In the genomic region with DNA sequence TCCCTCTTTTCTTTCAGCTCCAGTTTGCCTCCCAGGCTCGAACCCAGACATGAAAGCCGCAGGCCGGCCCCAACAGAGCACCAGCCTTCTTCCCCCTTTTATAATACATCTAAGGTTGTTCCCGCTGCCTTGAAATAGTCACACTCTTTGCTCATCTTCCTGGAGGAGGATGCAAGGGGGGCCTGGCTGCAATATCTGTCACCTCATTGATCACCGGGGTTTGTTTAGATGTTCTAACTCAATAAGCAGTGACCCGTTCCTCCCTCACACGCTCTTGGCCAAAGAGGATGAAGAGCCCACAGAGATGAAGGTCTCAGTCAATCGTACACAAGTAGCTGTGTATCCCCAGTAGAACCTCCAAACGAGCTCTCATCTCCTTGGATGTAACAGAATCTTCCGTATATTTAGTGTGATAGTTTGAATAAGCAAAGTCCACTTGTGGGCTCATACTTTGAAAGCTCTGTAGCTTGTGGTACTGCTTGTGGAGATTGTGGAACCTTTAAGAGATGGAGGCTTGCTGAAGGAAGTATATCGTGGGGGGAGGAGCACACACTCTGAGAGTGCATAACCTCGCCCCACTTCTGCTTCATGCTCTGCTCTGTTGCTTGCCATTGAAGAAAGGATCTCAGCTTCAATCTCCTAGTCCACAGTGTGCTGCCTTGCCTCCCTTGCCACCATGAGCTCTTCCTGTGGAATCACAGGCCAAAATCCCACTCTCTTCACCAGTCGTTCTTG, we compare ENCODE assay signal across 25 mouse cellular contexts. TPM values are rescaled to one million over a fixed set of nuclear protein-coding genes. Genes with fewer than 3 reads are reported as not detected.
DNase-seq lines count a peak whose midpoint lies in the region; ATAC-seq and TF ChIP-seq lines count a peak whose summit lies in the region.
"Had no signal": no experiment of that assay in that cellular context is flagged by ENCODE, and none has a peak within 500 bp of the region (broad histone marks: within the 10 kb centered on the region; RNA-seq: fewer than 3 reads in every experiment).

No protein-coding gene starts in this region.

- H3K4me1 ChIP-seq in heart, embryonic 12.5 days (replicated peaks): peaks cover 13% of the 10 kb centered on the region
- H3K4me1 ChIP-seq in heart, embryonic 11.5 days (ENCODE audit: control insufficient read depth, insufficient read depth, low read length): no peaks in the 10 kb centered on the region
- H3K4me1 ChIP-seq in lung, embryonic 14.5 days (ENCODE audit: insufficient read depth): no peaks in the 10 kb centered on the region
- H3K4me1 ChIP-seq in lung, postnatal 0 days (ENCODE audit: insufficient read depth, low read depth, low read length): no peaks in the 10 kb centered on the region
- H3K4me1 ChIP-seq: forebrain, embryonic 12.5 days; forebrain, embryonic 15.5 days; hindbrain, embryonic 12.5 days; hindbrain, embryonic 15.5 days had no signal

- H3K36me3 ChIP-seq in heart, embryonic 12.5 days: no peaks in the 10 kb centered on the region
- no peaks in the 10 kb centered on the region for H3K36me3 ChIP-seq in heart, embryonic 11.5 days (ENCODE audit: control insufficient read depth, insufficient read depth, low read length)
- no peaks in the 10 kb centered on the region for H3K36me3 ChIP-seq in lung, embryonic 14.5 days (ENCODE audit: insufficient read depth)
- H3K36me3 ChIP-seq in lung, postnatal 0 days (ENCODE audit: insufficient read depth, low read length): no peaks in the 10 kb centered on the region
- H3K36me3 ChIP-seq: embryonic facial prominence, embryonic 10.5 days; embryonic facial prominence, embryonic 13.5 days; forebrain, embryonic 12.5 days; forebrain, embryonic 15.5 days; heart, embryonic 10.5 days; hindbrain, embryonic 12.5 days; hindbrain, embryonic 15.5 days had no signal

- 83% methylated on average over 13 of the region's 13 CpGs for WGBS in heart, embryonic 12.5 days
- 77% methylated on average over 13 of the region's 13 CpGs for WGBS in heart, embryonic 11.5 days (ENCODE audit: insufficient replicate concordance)
- 47% methylated on average over 13 of the region's 13 CpGs for WGBS in lung, embryonic 14.5 days
- 42% methylated on average over 13 of the region's 13 CpGs for WGBS in lung, postnatal 0 days

- no peak for TF ChIP-seq CTCF in lung, embryonic 14.5 days (IDR thresholded peaks at IDR 0.05; ENCODE audit: low read depth)
- no peak for TF ChIP-seq CTCF in lung, postnatal 0 days (IDR thresholded peaks at IDR 0.05)

- DNase-seq in lung, embryonic 14.5 days: peak; percentile 85
- DNase-seq in lung, postnatal 0 days (ENCODE audit: low spot score): peak; percentile 24
- peak; percentile 19 for DNase-seq in lung, postnatal 25 days (ENCODE audit: low spot score)
- DNase-seq in layer of hippocampus, adult 11-12 months (ENCODE audit: low spot score): no peak
- DNase-seq in cerebellum, adult 9-10 months: no peak
- DNase-seq: adrenal gland, postnatal 10 days; adrenal gland, postnatal 36 days; cerebellum, adult 18-20 months; cerebellum, adult 9-11 months; cerebellum, postnatal 25 days; embryo, embryonic 11 days; gastrocnemius, postnatal 10 days; gastrocnemius, postnatal 36 days; heart, adult 2 months had no signal

- no peak overlapping the region for H3K4me2 ChIP-seq in heart, embryonic 12.5 days
- no peak overlapping the region for H3K4me2 ChIP-seq in heart, embryonic 11.5 days
- H3K4me2 ChIP-seq in lung, embryonic 14.5 days: no peak overlapping the region
- no peak overlapping the region for H3K4me2 ChIP-seq in lung, postnatal 0 days (replicated peaks; ENCODE audit: low read depth, low read length)
- H3K4me2 ChIP-seq: embryonic facial prominence, embryonic 13.5 days; forebrain, embryonic 12.5 days; forebrain, embryonic 15.5 days; hindbrain, embryonic 12.5 days; hindbrain, embryonic 15.5 days had no signal

- no peak for TF ChIP-seq EP300 in lung, postnatal 0 days (IDR thresholded peaks at IDR 0.05)

- 0 out of 2 replicates have a peak, but pooled peaks cover 3% of the 10 kb centered on the region for H3K9me3 ChIP-seq in heart, embryonic 12.5 days (replicated peaks)
- H3K9me3 ChIP-seq in heart, embryonic 11.5 days (replicated peaks; ENCODE audit: control insufficient read depth, low read length): peaks cover 3% of the 10 kb centered on the region; the same call in 1 of the 2 replicates
- H3K9me3 ChIP-seq in lung, embryonic 14.5 days (ENCODE audit: low read depth, low read length): 0 out of 2 replicates have a peak, but pooled peaks cover 1% of the 10 kb centered on the region
- H3K9me3 ChIP-seq in lung, postnatal 0 days (ENCODE audit: low read length): no peaks in the 10 kb centered on the region
- H3K9me3 ChIP-seq: embryonic facial prominence, embryonic 10.5 days; embryonic facial prominence, embryonic 13.5 days; forebrain, embryonic 12.5 days; forebrain, embryonic 15.5 days; hindbrain, embryonic 12.5 days; hindbrain, embryonic 15.5 days had no signal

- H3K27me3 ChIP-seq in heart, embryonic 12.5 days (replicated peaks): no peaks in the 10 kb centered on the region
- H3K27me3 ChIP-seq in heart, embryonic 11.5 days (ENCODE audit: control insufficient read depth, insufficient read depth, low read length): no peaks in the 10 kb centered on the region
- H3K27me3 ChIP-seq in lung, embryonic 14.5 days (ENCODE audit: insufficient read depth, low read length): no peaks in the 10 kb centered on the region
- no peaks in the 10 kb centered on the region for H3K27me3 ChIP-seq in lung, postnatal 0 days (replicated peaks; ENCODE audit: insufficient read depth, low read length)
- H3K27me3 ChIP-seq: embryonic facial prominence, embryonic 13.5 days; forebrain, embryonic 12.5 days; forebrain, embryonic 15.5 days; hindbrain, embryonic 12.5 days; hindbrain, embryonic 15.5 days had no signal

- H3K9ac ChIP-seq in heart, embryonic 12.5 days: no peak overlapping the region
- H3K9ac ChIP-seq in heart, embryonic 11.5 days (ENCODE audit: low read depth, low read length): no peak overlapping the region
- H3K9ac ChIP-seq in lung, embryonic 14.5 days: no peak overlapping the region
- H3K9ac ChIP-seq in lung, postnatal 0 days (replicated peaks; ENCODE audit: low read depth): no peak overlapping the region
- H3K9ac ChIP-seq: embryonic facial prominence, embryonic 13.5 days; forebrain, embryonic 12.5 days; forebrain, embryonic 15.5 days; hindbrain, embryonic 12.5 days; hindbrain, embryonic 15.5 days had no signal

- no peak for ATAC-seq in heart, embryonic 12.5 days (ENCODE audit: insufficient number of reproducible peaks, low FRiP score)
- ATAC-seq in heart, embryonic 11.5 days (replicated peaks; ENCODE audit: insufficient number of reproducible peaks, low FRiP score, low TSS enrichment): no peak
- peak; percentile 88 for ATAC-seq in lung, embryonic 14.5 days (ENCODE audit: insufficient read depth)
- peak; percentile 64 for ATAC-seq in lung, postnatal 0 days
- ATAC-seq in activated CD4-positive, CD25-positive, alpha-beta regulatory T cell, adult 4 months: no peak
- ATAC-seq: forebrain, embryonic 15.5 days had no signal

- H3K27ac ChIP-seq in heart, embryonic 12.5 days (ENCODE audit: poor library complexity, severe bottlenecking): peak overlapping the region; percentile 65; the same call in 1 of the 2 replicates
- no peak overlapping the region for H3K27ac ChIP-seq in heart, embryonic 11.5 days (ENCODE audit: low read depth, low read length)
- H3K27ac ChIP-seq in lung, embryonic 14.5 days (ENCODE audit: low read depth): no peak overlapping the region
- no peak overlapping the region for H3K27ac ChIP-seq in lung, postnatal 0 days (ENCODE audit: low read length)
- H3K27ac ChIP-seq: embryonic facial prominence, embryonic 10.5 days; embryonic facial prominence, embryonic 13.5 days; forebrain, embryonic 12.5 days; forebrain, embryonic 15.5 days; heart, adult 2 months; heart, embryonic 10.5 days; hindbrain, embryonic 12.5 days; hindbrain, embryonic 15.5 days had no signal

- no peak overlapping the region for H3K4me3 ChIP-seq in heart, embryonic 12.5 days
- no peak overlapping the region for H3K4me3 ChIP-seq in heart, embryonic 11.5 days (ENCODE audit: low read depth, low read length)
- no peak overlapping the region for H3K4me3 ChIP-seq in lung, embryonic 14.5 days (ENCODE audit: low read depth, low read length)
- no peak overlapping the region for H3K4me3 ChIP-seq in lung, postnatal 0 days (ENCODE audit: low read depth, low read length)
- H3K4me3 ChIP-seq: embryonic facial prominence, embryonic 10.5 days; embryonic facial prominence, embryonic 13.5 days; erythroblast, embryonic 14.5 days; forebrain, embryonic 12.5 days; forebrain, embryonic 15.5 days; heart, adult 2 months; heart, embryonic 10.5 days; hindbrain, embryonic 12.5 days; hindbrain, embryonic 15.5 days had no signal

RNA-seq across cellular contexts. Expression of a gene that starts 24.8 kb away (rescaled TPM):
- polyA plus RNA-seq in heart, embryonic 12.5 days (2016; fragmentation: Nextera tagmentation; extraction: Ambion mirVana): 26.5 and 28.0 TPM in 2 replicates
- 17.0 and 19.8 TPM in 2 replicates for polyA plus RNA-seq in heart, embryonic 11.5 days (2014; fragmentation: Nextera tagmentation; extraction: Ambion mirVana)
- polyA plus RNA-seq in lung, embryonic 14.5 days (2014; fragmentation: Nextera tagmentation; extraction: Ambion mirVana): 12.2 and 13.8 TPM in 2 replicates
- 10.1 and 12.2 TPM in 2 replicates for polyA plus RNA-seq in lung, postnatal 0 days (2015; fragmentation: Nextera tagmentation; extraction: Ambion mirVana)
- 1 to 10 TPM in 1 of 2 experiments, under 1 TPM in 1; 0.40 to 2.0 TPM for polyA plus RNA-seq in activated CD4-positive, CD25-positive, alpha-beta regulatory T cell, adult 4 months (2017; shearing (Covaris generic))
- polyA plus RNA-seq: erythroblast, embryonic 14.5 days had no signal

RNA-seq across cellular contexts. Expression of a gene that starts 29.3 kb away (rescaled TPM):
- 46.5 and 55.4 TPM in 2 replicates for polyA plus RNA-seq in heart, embryonic 12.5 days (2016; fragmentation: Nextera tagmentation; extraction: Ambion mirVana)
- 45.3 and 52.6 TPM in 2 replicates for polyA plus RNA-seq in heart, embryonic 11.5 days (2014; fragmentation: Nextera tagmentation; extraction: Ambion mirVana)
- 69.8 and 76.0 TPM in 2 replicates for polyA plus RNA-seq in lung, embryonic 14.5 days (2014; fragmentation: Nextera tagmentation; extraction: Ambion mirVana)
- polyA plus RNA-seq in lung, postnatal 0 days (2015; fragmentation: Nextera tagmentation; extraction: Ambion mirVana): 48.4 and 50.2 TPM in 2 replicates
- polyA plus RNA-seq in activated CD4-positive, CD25-positive, alpha-beta regulatory T cell, adult 4 months (2017; shearing (Covaris generic)): 10 to 100 TPM; 57.9 to 62.8 TPM

Comparison
In these comparisons a context has a peak if more than half of its experiments do, and no peak if none do; other contexts are left out.
1. ATAC-seq: peak in lung, embryonic 14.5 days (single experiment) and lung, postnatal 0 days (single experiment); none in heart, embryonic 12.5 days (single experiment), heart, embryonic 11.5 days (single experiment) and activated CD4-positive, CD25-positive, alpha-beta regulatory T cell, adult 4 months (single experiment).
2. DNase-seq: peak in lung, embryonic 14.5 days (single experiment), lung, postnatal 0 days (single experiment) and lung, postnatal 25 days (single experiment); none in layer of hippocampus, adult 11-12 months (single experiment) and cerebellum, adult 9-10 months (single experiment).